ENCODE assay signal across 8 mouse cellular contexts in the genomic region with DNA sequence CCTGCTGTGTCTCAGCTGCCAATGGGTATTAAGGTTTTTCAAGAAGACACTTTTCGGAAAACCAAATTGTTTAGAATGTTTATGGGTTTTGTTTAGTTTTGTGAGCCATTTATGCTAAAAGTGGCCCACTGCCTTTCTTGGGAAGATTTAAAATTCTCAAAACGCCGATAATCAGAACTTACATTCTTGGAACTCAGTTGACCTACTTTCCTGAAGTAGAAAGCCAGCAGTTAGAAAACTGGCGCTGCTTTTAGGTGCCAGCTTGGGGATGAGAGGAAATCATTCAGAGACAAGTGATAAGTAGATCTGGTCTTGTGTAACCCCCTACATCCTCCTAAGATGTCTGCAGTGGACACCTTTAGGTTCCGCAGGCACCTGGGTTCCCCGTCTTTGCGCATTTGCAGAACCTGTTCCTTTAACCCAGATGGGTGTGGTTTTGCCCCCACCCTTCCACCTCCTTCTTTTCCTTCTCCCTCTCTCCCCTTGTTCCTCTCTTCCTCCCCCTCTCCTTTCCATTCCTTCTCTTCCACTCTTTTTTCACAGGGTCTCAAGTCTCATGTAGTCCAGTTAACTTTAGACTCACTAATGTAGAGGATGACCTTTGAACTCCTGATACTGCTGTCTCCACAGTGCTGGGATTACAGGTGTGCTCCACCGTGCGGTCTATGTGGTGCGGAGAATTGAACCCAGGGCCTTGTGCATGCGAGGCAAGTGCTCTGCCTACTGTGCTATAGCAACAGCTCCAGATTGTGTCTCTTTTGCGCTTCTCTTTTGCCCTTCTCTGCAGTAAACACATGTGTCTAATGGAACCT. TPM values are rescaled to one million over a fixed set of nuclear protein-coding genes. Genes with fewer than 3 reads are reported as not detected.
DNase-seq lines count a peak whose midpoint lies in the region; ATAC-seq lines count a peak whose summit lies in the region.

No protein-coding gene starts in this region.

- 59% methylated on average over 12 of the region's 12 CpGs for WGBS in heart, embryonic 15.5 days
- 76% methylated on average over 12 of the region's 12 CpGs for WGBS in hindbrain, embryonic 10.5 days

- H3K4me3 ChIP-seq in heart, embryonic 15.5 days, result peak overlapping the region; percentile 91
- H3K4me3 ChIP-seq in hindbrain, embryonic 10.5 days, result peak overlapping the region; percentile 90

- peak overlapping the region; percentile 92 for H3K9ac ChIP-seq in heart, embryonic 15.5 days

- H3K4me1 ChIP-seq in heart, embryonic 15.5 days (replicated peaks), result peaks cover 44% of the 10 kb centered on the region
- H3K4me1 ChIP-seq in hindbrain, embryonic 10.5 days (replicated peaks), result peaks cover 34% of the 10 kb centered on the region

- no peak for DNase-seq in heart, postnatal 14 days
- DNase-seq in MEL-GATA-1-ER (ENCODE audit: extremely low read depth, low read depth) (peak; percentile 53), MN1 (ENCODE audit: low spot score) (no peak)
- no peak for DNase-seq in hindbrain, embryonic 10.5 days (ENCODE audit: low spot score)
- DNase-seq in lung, postnatal 10 days, result peak; percentile 23
- DNase-seq in thymus, postnatal 10 days (ENCODE audit: low spot score in 2 of 2), result peak; percentile 26 to 30
- DNase-seq in left cerebral cortex, adult 11 months (ENCODE audit: low spot score), result no peak

- no peaks in the 10 kb centered on the region for H3K27me3 ChIP-seq in heart, embryonic 15.5 days
- no peaks in the 10 kb centered on the region for H3K27me3 ChIP-seq in hindbrain, embryonic 10.5 days (ENCODE audit: insufficient read depth, poor library complexity, severe bottlenecking)

- intact Hi-C loops in heart, postnatal 14 days (cut with DNase I), result loop anchor here (2.0 kb wide), 1 partner anchor 43 kb away; a partner anchor contains a TSS

- ATAC-seq in heart, embryonic 15.5 days (replicated peaks; ENCODE audit: insufficient number of reproducible peaks, insufficient read depth, low FRiP score, low read depth), result no peak

- H3K4me2 ChIP-seq in heart, embryonic 15.5 days, result peak overlapping the region; percentile 64

- H3K36me3 ChIP-seq in heart, embryonic 15.5 days, result no peaks in the 10 kb centered on the region
- no peaks in the 10 kb centered on the region; the same call in 1 of the 2 replicates for H3K36me3 ChIP-seq in hindbrain, embryonic 10.5 days

- peak overlapping the region; percentile 95 for H3K27ac ChIP-seq in heart, embryonic 15.5 days
- H3K27ac ChIP-seq in hindbrain, embryonic 10.5 days, result no peak overlapping the region; the same call in 1 of the 2 replicates

- H3K9me3 ChIP-seq in heart, embryonic 15.5 days (replicated peaks), result no peaks in the 10 kb centered on the region
- H3K9me3 ChIP-seq in hindbrain, embryonic 10.5 days, result no peaks in the 10 kb centered on the region

RNA-seq across cellular contexts. Expression of a gene that starts 1.2 kb away (rescaled TPM):
- 39.3 and 47.0 TPM in 2 replicates for polyA plus RNA-seq in heart, embryonic 15.5 days (2015; fragmentation: Nextera tagmentation; extraction: Ambion mirVana)
- 10 to 100 TPM; 28.4 to 30.4 TPM for total RNA-seq in heart, postnatal 14 days (2021)
- 23.8 and 30.0 TPM in 2 replicates for polyA plus RNA-seq in hindbrain, embryonic 10.5 days (2016; fragmentation: Nextera tagmentation; extraction: Ambion mirVana)

RNA-seq across cellular contexts. Expression of a gene that starts 43.5 kb away (rescaled TPM):
- 72.3 and 73.5 TPM in 2 replicates for polyA plus RNA-seq in heart, embryonic 15.5 days (2015; fragmentation: Nextera tagmentation; extraction: Ambion mirVana)
- 10 to 100 TPM; 76.2 to 78.2 TPM for total RNA-seq in heart, postnatal 14 days (2021)
- polyA plus RNA-seq in hindbrain, embryonic 10.5 days (2016; fragmentation: Nextera tagmentation; extraction: Ambion mirVana), result 99.8 and 122 TPM in 2 replicates

RNA-seq across cellular contexts. Expression of a gene that starts 49.6 kb away (rescaled TPM):
- 97.5 and 134 TPM in 2 replicates for polyA plus RNA-seq in heart, embryonic 15.5 days (2015; fragmentation: Nextera tagmentation; extraction: Ambion mirVana)
- total RNA-seq in heart, postnatal 14 days (2021), result 10 to 100 TPM; 14.9 to 21.4 TPM
- 96.0 and 108 TPM in 2 replicates for polyA plus RNA-seq in hindbrain, embryonic 10.5 days (2016; fragmentation: Nextera tagmentation; extraction: Ambion mirVana)

Comparison
In these comparisons a context has a peak if more than half of its experiments do, and no peak if none do; other contexts are left out.
1. DNase-seq: peak in MEL-GATA-1-ER (single experiment), lung, postnatal 10 days (single experiment) and thymus, postnatal 10 days (2 of 2); none in heart, postnatal 14 days (0 of 2), hindbrain, embryonic 10.5 days (single experiment), MN1 (single experiment) and left cerebral cortex, adult 11 months (single experiment).